Mouse (Mus musculus) spleen, adult 2 months (tissue): ENCODE measurements around the gene Zfp597.

Experiments used
- CTCF ChIP-seq: fragments of 200-500 bp; IDR thresholded peaks from 2 replicates; pipeline ENCODE4 v1.5.1; 2011; ENCODE audit warnings: mild to moderate bottlenecking, inconsistent platforms; ENCODE audit not compliant: insufficient read depth, insufficient read length, insufficient replicate concordance; ENCODE audit errors: extremely low read depth
- POLR2A ChIP-seq: fragments of 200-500 bp; IDR thresholded peaks from 2 replicates; pipeline ENCODE4 v1.6.1; 2011; ENCODE audit warnings: low read depth, low read length, inconsistent platforms

DNA sequence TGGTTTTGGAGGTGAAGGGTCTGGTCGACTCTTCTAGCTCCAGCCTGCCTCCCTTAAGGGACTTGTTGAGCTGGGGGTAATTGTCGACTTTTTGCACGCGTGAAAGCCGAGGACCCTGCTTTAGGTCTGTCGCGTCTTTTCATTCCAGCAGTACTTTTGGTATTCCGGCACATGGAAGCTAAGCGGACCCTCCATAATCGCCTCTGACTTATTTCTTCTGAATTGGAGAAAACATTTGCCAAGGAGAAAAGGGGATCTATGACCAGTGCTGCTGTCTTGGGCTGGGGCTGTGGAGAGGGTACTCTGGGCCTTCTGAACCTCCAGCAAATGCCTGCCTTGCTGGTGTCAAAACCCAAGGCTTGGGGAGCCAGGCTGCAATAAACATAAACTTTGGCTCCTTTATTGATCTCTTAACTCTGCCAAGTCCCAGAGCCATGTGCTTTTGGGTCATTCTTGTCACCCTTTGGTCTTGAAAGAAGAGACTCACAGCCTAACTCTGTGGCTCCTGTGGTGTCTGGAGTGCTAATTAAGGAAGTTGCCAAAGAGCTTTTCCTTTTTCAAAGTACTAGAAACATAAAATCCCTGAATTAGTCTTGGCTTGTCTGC lies 807 bp upstream of the Zfp597 start:
- TF ChIP-seq CTCF (no peak), POLR2A (no peak)
